Mouse (Mus musculus) kidney, embryonic 16.5 days (tissue): ENCODE results near the gene Ppfia1. TPM values are rescaled to one million over a fixed set of nuclear protein-coding genes. Genes with fewer than 3 reads are reported as not detected.
A peak's percentile ranks its signal among the peaks of the same experiment; 100 is the strongest.

ENCODE experiments used
- ATAC-seq: fragments of 200-750 bp; cut with Nextera tagmentation; 2 replicates; pipeline ENCODE4 v1.8.0; 2017; ENCODE audit warnings: moderate TSS enrichment; ENCODE audit not compliant: low FRiP score, low TSS enrichment
- H3K27ac ChIP-seq: fragments of 300-500 bp; sonication (generic); 2 replicates; pipeline ENCODE4 v1.5.1; 2014; ENCODE audit warnings: low read length
- H3K27me3 ChIP-seq: fragments of 300-500 bp; sonication (generic); 2 replicates; pipeline ENCODE4 v1.6.1; 2014; ENCODE audit warnings: low read length, control low read depth, mixed read lengths; ENCODE audit not compliant: insufficient read depth
- H3K36me3 ChIP-seq: fragments of 300-500 bp; sonication (generic); 2 replicates; pipeline ENCODE4 v1.6.1; 2014; ENCODE audit warnings: low read length, control low read depth, mixed read lengths; ENCODE audit not compliant: insufficient read depth
- H3K4me1 ChIP-seq: fragments of 300-500 bp; sonication (generic); 2 replicates; pipeline ENCODE4 v1.6.1; 2014; ENCODE audit warnings: low read length, control low read depth, mixed read lengths; ENCODE audit not compliant: insufficient read depth
- H3K4me2 ChIP-seq: fragments of 300-500 bp; sonication (generic); replicated peaks from 2 replicates; pipeline ENCODE4 v1.6.1; 2014; ENCODE audit warnings: low read depth, low read length
- H3K4me3 ChIP-seq: fragments of 300-500 bp; sonication (generic); 2 replicates; pipeline ENCODE4 v1.5.1; 2014; ENCODE audit warnings: mild to moderate bottlenecking, low read length
- H3K9ac ChIP-seq: fragments of 300-500 bp; sonication (generic); replicated peaks from 2 replicates; pipeline ENCODE4 v1.6.1; 2014; ENCODE audit warnings: low read length
- H3K9me3 ChIP-seq: fragments of 300-500 bp; sonication (generic); 2 replicates; pipeline ENCODE4 v1.6.1; 2016; ENCODE audit warnings: low read length, control low read depth
- WGBS: fragments of 180-500 bp; shearing (Covaris S2); extraction: QIAGEN DNeasy Blood & Tissue Kit; methylation state at CpG from one replicate; pipeline ENCODE4 v1.1.7; 2014; 5-methylcytosine and 5-hydroxymethylcytosine counted together
- polyA plus RNA-seq: library from polyadenylated mRNA; unstranded; fragments of >200 nt; fragmentation: Nextera tagmentation; extraction: Ambion mirVana; gene quantifications from 2 replicates; pipeline ENCODE4 v1.2.1, GENCODE M21; 2015

Gene Ppfia1
- polyA plus RNA-seq, 1 experiment from 2014 or later = 37.7 TPM

DNA sequence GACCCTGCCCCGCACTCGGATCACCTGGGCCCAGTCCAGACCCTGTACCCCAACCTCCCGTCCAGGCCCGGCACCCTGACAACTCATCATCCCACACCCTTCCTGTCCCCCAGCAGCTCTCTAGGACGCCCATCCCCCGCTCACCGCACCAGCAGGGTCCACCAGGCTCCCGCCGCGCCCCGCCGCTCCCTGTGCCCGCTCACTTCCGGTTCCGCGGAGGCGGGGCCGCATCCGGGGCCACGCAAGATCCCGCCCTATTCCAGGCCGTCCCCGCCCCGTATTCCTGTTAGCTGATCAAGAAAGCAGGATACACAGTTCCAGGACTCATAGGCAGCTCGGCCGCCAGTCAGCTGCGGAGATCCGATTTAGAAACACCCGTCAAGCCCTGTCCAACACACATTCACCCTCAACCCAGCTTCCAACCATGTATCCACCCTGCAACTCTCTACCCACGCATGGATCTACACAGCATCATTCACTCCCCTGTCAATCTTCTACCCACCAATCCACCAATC lies 82.9 kb downstream of the Ppfia1 start, which contains the start of gene Cttn:
Gene Cttn, minus strand, starts transcription at position 465 of the 515 bp plus-strand sequence.
- H3K9me3 ChIP-seq = no peaks in the 10 kb centered on the region
- peak within 1 kb of the TSS; percentile 56 for H3K4me2 ChIP-seq
- H3K4me1 ChIP-seq = peaks cover 18% of the 10 kb centered on the region
- WGBS = under 1% methylated on average over 27 of the region's 30 CpGs
- H3K4me3 ChIP-seq = peak within 1 kb of the TSS; percentile 85
- H3K27ac ChIP-seq = peak within 1 kb of the TSS; percentile 65
- H3K27me3 ChIP-seq = no peaks in the 10 kb centered on the region
- peak within 1 kb of the TSS; percentile 93 for H3K9ac ChIP-seq
- ATAC-seq = peak; percentile 93
- peaks cover 2% of the 10 kb centered on the region; the same call in 1 of the 2 replicates for H3K36me3 ChIP-seq

DNA sequence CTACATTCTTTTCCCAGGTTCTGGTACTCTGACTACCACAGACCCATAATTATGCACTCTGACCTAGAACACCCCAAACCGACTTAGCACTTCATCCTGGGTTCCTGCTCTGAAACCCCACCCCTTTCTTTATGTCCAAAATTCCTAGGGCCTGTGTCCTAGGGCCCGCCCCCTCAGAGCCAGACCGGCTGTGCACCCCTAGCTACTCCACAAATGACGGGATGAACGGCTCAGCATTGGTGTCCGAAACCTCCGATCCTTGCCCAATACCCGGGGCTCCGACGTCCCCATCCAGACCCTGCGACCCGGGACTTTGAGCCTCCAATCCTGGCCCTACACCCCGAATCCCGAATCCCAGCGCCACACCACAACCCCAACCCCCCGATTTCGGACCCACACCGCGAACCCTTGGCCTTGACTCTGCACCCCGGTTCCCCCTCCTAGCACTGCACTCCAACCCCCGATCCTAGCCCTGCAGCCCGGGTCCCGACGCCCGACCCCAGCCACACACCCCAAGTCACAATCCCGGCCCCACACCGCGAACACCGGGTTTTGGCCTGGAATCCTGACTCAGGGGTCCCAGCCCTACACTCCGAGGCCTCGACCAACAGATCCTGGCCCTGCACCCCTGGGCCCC lies 83.5 kb downstream of the Ppfia1 start:
- WGBS = under 1% methylated on average over 31 of the region's 31 CpGs

DNA sequence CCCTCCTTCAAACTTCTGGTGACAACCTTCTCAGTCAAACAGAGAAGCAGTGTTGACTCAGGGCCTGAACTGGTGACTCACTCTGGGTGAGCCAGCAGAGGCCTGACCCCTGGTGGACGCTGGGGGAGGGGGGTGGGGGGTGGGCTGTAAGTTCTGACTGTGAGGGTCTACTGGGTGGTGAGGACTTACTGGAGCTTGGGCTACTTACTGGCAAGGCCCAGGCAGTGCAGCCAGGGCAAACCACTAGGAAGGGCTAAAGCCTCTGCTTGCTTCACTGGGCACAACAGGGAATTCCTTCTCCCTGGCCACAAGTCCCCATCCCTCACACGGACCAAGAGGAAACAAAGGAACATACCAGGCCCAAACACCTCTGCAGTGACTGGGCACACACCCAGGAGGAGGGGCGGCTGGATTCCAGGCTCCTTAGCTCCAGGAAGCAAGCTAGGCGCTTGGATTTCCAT lies 84.3 kb downstream of the Ppfia1 start:
- peak; percentile 28; the same call in 1 of the 2 replicates for ATAC-seq
- Histone ChIP-seq H3K4me3 (peak overlapping the region; percentile 85), H3K4me1 (peaks cover 18% of the 10 kb centered on the region), H3K9me3 (no peaks in the 10 kb centered on the region), H3K4me2 (peak overlapping the region; percentile 56), H3K27ac (peak overlapping the region; percentile 65), H3K36me3 (peaks cover 15% of the 10 kb centered on the region), H3K9ac (peak overlapping the region; percentile 93), H3K27me3 (no peaks in the 10 kb centered on the region)
- WGBS = 4% methylated on average over 4 of the region's 4 CpGs

More for the DNA sequence above, 83.5 kb downstream of the Ppfia1 start:
- H3K9ac ChIP-seq = peak overlapping the region; percentile 93
- peak; percentile 53 for ATAC-seq
- peaks cover 18% of the 10 kb centered on the region for H3K4me1 ChIP-seq
- H3K27ac ChIP-seq = peak overlapping the region; percentile 65
- no peaks in the 10 kb centered on the region for H3K27me3 ChIP-seq
- peak overlapping the region; percentile 85 for H3K4me3 ChIP-seq
- peak overlapping the region; percentile 56 for H3K4me2 ChIP-seq
- H3K36me3 ChIP-seq = peaks cover 7% of the 10 kb centered on the region; the same call in 1 of the 2 replicates
- no peaks in the 10 kb centered on the region for H3K9me3 ChIP-seq

DNA sequence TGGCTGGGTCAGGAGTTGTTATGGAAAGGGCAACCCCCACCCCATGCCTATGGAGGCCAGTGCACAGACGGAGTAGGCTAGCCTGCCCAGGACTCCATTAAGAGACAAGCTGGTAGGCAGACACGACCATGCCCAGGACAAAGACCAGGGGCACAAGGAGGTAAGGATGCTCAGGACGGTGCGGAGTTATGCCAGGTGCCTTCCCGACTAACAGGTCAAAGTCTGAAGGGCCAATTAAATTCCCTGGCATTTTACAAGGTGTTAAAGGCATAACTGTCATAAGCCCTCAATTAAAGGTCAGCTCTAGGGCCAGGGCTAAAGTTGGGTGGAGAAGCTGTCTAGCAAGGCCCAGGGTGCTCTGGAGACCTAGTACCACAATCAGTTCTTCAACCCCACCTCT lies 84.8 kb downstream of the Ppfia1 start:
- ATAC-seq = no peak
- Histone ChIP-seq H3K36me3 (peaks cover 16% of the 10 kb centered on the region), H3K9ac (peak overlapping the region; percentile 93; the same call in 1 of the 2 replicates), H3K4me2 (peak overlapping the region; percentile 56), H3K27me3 (no peaks in the 10 kb centered on the region), H3K4me1 (peaks cover 18% of the 10 kb centered on the region), H3K4me3 (peak overlapping the region; percentile 85; the same call in 1 of the 2 replicates), H3K9me3 (no peaks in the 10 kb centered on the region), H3K27ac (no peak overlapping the region)
- 72% methylated on average over 5 of the region's 5 CpGs for WGBS

DNA sequence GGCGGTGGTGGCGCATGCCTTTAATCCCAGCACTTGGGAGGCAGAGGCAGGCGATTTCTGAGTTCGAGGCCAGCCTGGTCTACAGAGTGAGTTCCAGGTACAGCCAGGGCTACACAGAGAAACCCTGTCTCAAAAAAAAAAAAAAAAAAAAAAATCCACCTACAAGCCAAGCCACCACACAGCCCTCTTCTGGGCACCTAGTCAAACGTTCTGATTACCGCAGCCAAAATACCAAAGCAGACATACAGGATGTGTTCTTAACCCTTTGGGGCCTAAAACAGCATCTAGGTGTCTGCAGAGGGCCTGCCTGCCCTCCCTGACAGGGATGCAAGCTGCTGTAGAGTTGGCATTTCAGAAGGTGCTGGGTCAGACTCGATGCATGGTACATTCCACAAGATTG lies 91.0 kb downstream of the Ppfia1 start:
- H3K4me3 ChIP-seq = no peak overlapping the region
- no peak overlapping the region for H3K9ac ChIP-seq
- no peak overlapping the region for H3K4me2 ChIP-seq
- peaks cover 77% of the 10 kb centered on the region for H3K36me3 ChIP-seq
- H3K9me3 ChIP-seq = no peaks in the 10 kb centered on the region
- H3K27ac ChIP-seq = no peak overlapping the region
- ATAC-seq = no peak
- H3K4me1 ChIP-seq = no peaks in the 10 kb centered on the region
- no peaks in the 10 kb centered on the region for H3K27me3 ChIP-seq
- 83% methylated on average over 7 of the region's 7 CpGs for WGBS

DNA sequence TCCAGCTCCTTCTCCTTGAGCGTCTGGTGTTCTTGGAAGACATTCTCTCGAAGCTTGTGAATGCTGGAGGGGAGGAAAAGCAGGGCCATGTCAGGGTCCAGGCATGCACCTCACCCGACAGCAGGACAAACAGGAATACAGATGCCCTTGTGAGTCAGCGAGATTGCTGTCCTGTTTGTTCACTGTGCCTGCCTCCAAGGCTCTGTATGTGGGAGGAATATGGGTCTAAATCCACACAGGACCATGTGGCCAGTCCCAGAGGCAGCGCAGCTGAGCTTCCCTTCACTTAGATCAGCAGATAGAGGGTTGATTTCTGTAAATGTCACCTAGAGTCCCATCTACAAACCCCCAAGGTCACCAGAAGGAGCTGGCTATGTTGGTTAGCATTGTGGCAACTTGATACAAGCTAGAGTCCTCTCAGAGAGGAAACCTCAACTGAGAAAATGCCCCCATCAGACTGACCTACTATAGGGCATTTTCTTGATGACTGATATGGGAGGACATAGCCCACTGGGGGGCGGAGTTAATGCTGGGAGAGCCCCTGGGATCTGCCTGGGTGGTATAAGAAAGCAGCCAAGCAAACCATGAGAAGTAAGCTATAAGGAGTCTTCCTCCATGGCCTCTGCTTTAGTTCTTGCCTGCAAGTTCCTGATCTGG lies 92.2 kb downstream of the Ppfia1 start:
- WGBS = 92% methylated on average over 6 of the region's 6 CpGs
- Histone ChIP-seq H3K9ac (no peak overlapping the region), H3K9me3 (no peaks in the 10 kb centered on the region), H3K4me3 (no peak overlapping the region), H3K4me2 (no peak overlapping the region), H3K27ac (no peak overlapping the region), H3K4me1 (no peaks in the 10 kb centered on the region), H3K27me3 (no peaks in the 10 kb centered on the region), H3K36me3 (peaks cover 89% of the 10 kb centered on the region)
- ATAC-seq = no peak

DNA sequence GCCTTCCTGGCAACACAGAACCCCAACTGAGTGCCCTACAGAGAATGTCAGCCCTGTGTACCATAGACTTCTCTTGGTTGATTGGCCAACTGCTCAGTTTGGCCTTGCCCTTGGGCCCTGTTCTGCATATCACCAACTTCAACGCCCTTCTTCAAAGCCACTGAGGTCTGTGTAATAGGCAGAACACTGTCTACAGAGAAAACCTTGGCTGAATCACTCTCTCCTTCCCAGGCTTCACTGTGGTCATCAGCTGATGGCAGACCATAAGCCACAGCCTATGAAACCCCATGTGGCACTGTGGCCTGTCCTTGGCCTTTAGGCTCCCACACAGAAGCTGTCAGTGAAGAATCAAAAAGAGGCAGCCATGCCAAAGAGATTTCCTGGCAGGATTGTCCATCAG lies 94.6 kb downstream of the Ppfia1 start:
- Histone ChIP-seq H3K27ac (no peak overlapping the region), H3K27me3 (no peaks in the 10 kb centered on the region), H3K9me3 (no peaks in the 10 kb centered on the region), H3K4me1 (no peaks in the 10 kb centered on the region), H3K36me3 (peaks cover 98% of the 10 kb centered on the region), H3K4me3 (no peak overlapping the region), H3K9ac (no peak overlapping the region), H3K4me2 (no peak overlapping the region)
- ATAC-seq = no peak
- 86% methylated on average over 1 of the region's 1 CpGs for WGBS

DNA sequence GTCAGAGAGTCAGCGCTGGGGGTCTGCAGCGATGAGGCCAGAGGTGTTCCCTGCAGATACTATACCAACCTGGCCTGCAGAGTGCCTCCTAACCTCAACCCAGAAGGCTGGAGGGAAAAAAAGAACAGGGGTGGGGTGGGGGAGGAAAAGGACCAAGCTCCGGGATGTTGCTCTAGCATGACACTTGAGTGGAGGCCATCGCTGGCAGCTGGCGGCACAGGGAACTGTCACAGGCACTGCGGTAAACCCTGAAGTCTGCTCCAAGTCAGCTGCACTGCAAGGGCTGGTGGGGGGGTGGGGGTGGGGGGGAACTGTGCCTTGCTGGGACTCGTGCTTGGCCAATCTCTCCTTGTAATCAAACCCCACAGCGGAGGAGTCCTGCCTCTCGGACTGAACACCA lies 102.9 kb downstream of the Ppfia1 start:
- no peak for ATAC-seq
- Histone ChIP-seq H3K9me3 (no peaks in the 10 kb centered on the region), H3K36me3 (peaks cover 91% of the 10 kb centered on the region), H3K4me2 (no peak overlapping the region), H3K4me3 (no peak overlapping the region), H3K27ac (no peak overlapping the region), H3K9ac (no peak overlapping the region), H3K4me1 (no peaks in the 10 kb centered on the region), H3K27me3 (no peaks in the 10 kb centered on the region)
- WGBS = 87% methylated on average over 9 of the region's 9 CpGs

DNA sequence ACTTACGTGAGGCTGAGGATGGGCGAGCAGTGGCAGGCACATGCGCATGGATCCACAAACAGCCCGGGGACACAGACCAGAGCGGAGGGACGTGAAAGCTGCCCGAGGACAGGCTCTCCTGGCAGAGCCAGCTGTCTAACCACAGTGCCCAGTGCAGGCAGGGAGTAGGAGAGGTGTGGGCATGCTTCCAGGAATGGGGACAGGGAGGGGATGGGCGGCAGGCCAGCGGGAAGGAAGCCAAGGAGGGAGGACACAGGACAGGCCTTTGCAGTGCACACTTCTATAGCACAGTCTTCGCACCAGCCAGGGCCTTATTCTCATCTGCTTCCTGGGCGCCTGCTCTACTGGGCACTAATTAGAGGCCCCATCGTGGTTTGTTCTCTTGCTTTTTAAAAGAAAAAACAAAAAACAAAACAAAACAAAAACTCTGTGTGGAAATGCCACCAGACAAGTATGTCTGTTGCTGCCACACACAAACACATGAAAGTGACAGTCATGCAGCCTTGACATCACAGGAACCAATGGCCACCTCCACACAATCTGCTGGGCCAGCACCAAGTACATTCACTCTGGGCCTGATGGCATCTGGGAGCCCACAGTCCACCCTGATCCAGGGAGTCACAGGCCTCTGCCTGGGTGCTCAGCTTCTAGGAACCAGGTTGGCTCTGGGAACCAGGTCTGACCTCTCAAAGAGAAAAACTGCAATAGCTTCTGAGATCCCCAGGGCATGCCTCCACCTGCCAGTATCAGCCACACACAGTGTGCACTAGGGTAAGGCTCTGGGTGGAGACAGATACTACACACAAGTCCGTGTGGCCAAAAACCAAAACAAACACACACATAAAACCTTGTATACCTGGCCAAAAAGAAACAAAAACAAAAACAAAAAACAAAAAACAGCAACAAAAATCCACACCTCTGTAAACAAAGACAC lies 103.6 kb downstream of the Ppfia1 start:
- Histone ChIP-seq H3K4me2 (no peak overlapping the region), H3K36me3 (peaks cover 91% of the 10 kb centered on the region), H3K9me3 (no peaks in the 10 kb centered on the region), H3K27ac (no peak overlapping the region), H3K4me3 (no peak overlapping the region), H3K9ac (no peak overlapping the region), H3K4me1 (no peaks in the 10 kb centered on the region), H3K27me3 (no peaks in the 10 kb centered on the region)
- ATAC-seq = no peak
- WGBS = 91% methylated on average over 13 of the region's 13 CpGs
